Mouse (Mus musculus): ENCODE results near the gene Cracr2a.

GRCm38 (mm10) chr6:127663263-127663662 is 102.1 kb downstream of the Cracr2a start:
- TF ChIP-seq CTCF (IDR thresholded peaks at IDR 0.05; ENCODE audit: control insufficient read depth, insufficient read depth, low read length) (no peak), POLR2A (IDR thresholded peaks at IDR 0.05; ENCODE audit: borderline replicate concordance, control insufficient read depth, low read depth, low read length) (no peak)

Measured in bone marrow, adult 2 months (tissue).